Mouse (Mus musculus) layer of hippocampus, adult 18-20 months (tissue): ENCODE results near the gene Cdk5r1. TPM values are rescaled to one million over a fixed set of nuclear protein-coding genes. Genes with fewer than 3 reads are reported as not detected.

Experiments
- DNase-seq, 2 experiments: peaks; one replicate each; pipeline ENCODE4 v3.0.0; 2022; ENCODE audit warnings: low spot score in 2 of 2
- total RNA-seq, 2 experiments: library from RNA; stranded (reverse); gene quantifications; 2 replicates each; pipeline ENCODE4 v1.2.3; 2021

Gene Cdk5r1
- total RNA-seq, 2 experiments from 2014 or later = 228 to 244 TPM

DNA sequence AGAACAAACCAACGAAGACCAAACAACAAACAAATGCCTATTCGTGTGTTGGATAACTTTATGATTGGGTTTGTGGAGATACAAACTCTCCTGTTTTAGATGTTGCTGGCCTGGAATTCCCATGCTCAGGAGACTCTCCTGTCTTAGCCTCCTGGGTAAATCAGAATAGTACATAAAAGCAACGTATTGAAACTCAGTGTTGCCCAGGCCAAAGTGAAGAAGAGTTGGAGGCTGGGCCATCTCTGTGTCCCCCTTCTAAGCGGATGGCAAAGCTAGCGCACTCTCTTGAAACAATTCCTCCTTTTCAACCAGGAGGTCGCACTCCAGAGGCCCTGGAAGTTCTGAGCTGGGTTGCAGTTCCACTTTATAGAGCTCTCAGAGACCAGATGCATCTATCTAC is 26.5 kb downstream of the Cdk5r1 start:
- DNase-seq = no peak

DNA sequence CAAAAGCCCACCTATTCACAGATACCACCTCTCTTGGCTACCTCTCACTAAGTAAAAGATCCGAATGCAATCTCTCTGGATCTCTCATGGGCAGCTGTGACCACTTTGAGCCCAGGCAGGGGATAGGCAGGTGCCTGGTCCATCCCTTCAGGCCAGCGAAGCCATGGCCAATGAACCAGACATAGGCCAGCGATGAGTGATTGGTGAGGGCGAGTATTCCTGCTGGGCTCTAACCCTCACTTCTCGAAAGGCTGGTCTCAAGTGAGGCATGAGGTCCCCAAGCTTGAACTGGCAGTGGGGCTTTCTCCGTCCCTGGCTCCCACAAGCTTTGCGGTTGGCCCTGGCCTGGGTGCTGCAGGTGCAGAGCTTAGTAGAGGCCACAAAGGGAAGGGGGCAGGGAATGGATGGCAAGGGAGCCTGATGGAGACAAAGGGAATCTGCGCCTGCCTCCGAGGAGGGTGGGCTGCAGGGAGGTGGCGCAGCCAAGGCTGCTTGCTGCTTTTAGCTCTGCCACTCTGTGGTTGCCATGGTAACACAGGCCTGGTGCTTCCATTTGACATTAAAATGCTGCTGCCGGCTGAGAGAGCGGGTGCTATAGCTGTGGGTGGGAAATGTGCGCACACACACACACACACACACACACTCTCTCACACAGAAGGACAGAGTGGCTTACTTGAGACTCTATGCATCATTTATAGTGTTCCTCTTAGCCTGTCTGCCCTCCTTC is 27.1 kb downstream of the Cdk5r1 start:
- peak; percentile 92 to 98 for DNase-seq

- DNase-seq = no peak
These were observed 27.9 kb downstream of the Cdk5r1 start for GRCm38 (mm10) chr11:80504519-80505385.

GRCm38 (mm10) chr11:80505581-80505980 is 28.8 kb downstream of the Cdk5r1 start:
- peak in 1 of 2 experiments; percentile 46 for DNase-seq

DNA sequence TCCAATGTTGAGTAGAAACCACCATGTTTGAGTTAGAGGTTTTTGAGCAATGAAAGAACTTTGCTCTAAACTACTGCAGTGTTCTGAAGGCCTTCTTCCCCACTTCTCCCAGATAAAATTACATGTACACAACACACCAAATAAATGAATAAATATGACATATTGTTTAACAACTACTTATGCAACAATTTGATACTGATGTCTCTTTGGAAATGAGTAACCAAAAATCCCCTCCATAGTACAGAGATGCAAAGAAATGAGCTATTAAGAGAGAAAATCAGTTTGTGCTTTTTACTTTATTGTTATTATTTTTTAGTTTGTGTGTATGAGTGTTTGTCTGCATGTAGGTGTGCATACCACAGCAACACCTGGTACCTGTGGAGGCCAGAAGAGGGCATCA is 29.7 kb downstream of the Cdk5r1 start:
- DNase-seq = no peak

- no peak for DNase-seq
These were observed 31.0 kb downstream of the Cdk5r1 start for GRCm38 (mm10) chr11:80507791-80508190.

DNA sequence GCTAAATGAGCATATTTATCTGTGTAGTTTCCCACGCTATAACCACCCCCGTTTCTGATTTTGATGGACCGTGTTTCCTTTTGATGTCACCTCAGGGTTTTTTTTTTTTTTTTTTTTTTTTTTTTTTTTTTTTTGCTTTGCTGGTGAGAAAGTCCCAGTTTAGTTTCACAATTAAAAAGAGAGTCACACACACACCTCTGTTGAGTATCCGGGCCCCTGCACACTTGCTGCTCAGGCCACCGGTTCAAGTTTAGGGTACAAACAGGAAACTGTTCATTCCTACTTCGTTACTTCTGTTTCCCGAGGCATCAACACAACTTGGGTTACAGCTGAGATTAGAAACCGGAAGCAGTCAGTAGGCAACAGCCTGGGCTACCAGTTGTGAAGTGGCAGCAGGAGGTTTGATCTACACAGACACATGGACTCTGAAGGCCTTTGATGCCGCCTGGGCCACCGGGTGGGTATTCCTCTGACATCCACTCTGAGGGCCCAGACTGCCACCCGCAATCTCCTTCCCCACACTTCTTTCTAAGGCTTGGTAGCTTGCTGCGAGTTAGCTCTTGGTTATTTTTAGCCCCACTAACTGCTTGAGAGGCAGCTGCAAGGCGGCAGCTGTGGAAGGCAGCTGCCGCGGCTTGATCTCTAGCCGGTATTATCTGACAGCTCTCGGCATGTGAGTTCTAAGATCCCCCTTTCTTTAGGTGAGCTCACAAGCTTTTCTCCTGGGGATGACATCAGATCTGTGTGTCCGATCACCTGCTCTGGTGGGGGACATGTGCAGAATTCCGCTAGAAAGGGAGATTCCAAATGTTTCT is 31.7 kb downstream of the Cdk5r1 start:
- DNase-seq = no peak

DNA sequence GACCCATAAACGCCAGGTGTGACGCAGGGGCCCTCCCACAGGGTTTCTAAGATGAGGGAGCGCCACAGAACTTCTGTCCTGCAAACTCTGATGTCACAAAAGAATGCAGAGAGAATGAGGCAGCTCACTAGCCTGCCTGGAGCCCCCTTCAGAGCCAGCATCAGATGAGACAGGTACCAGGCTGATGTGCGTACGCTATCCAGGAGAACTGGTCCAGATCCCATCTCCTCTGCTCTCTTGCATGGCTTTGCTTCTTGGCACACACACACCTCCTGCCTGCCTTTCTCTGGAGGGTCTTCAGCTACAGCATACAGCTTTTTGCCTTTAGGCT is 32.3 kb downstream of the Cdk5r1 start:
- DNase-seq = no peak

- DNase-seq = no peak
These were observed 33.3 kb downstream of the Cdk5r1 start for GRCm38 (mm10) chr11:80510124-80510523.

DNA sequence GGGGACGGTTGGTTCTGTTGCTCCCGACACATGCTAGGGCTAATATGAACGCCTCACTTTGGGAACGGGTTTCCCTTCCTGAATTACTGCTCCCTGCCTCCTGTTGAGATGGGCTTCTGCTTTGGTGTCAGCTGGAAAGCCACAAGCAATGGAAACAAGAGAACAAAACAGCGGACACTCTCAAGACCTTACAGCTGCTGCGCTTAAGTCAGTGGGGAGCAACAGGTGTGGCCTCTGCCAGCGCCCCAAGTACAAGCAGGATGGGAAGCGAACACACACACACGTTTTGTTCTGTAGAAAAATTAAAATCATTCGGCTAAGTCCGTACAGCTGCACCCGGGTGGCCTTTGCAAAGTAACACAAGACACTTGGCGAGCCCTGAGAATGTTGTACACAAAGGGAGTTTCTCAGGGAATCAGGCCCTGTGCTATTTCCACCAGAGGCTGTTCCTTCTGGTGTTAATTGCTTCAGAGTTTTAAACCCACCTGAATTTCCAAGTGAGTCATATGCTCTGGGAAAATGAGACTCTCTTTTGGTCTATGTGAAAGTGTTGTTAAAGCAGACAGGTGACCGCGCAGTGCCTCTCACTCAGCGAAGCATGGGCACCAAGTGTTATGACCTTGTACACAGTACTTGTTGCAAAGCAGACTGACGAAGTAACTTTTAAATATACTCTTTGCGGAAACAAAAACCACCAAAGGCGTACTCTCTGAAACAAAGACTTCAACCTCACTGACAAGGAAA is 35.7 kb downstream of the Cdk5r1 start:
- DNase-seq = no peak

DNA sequence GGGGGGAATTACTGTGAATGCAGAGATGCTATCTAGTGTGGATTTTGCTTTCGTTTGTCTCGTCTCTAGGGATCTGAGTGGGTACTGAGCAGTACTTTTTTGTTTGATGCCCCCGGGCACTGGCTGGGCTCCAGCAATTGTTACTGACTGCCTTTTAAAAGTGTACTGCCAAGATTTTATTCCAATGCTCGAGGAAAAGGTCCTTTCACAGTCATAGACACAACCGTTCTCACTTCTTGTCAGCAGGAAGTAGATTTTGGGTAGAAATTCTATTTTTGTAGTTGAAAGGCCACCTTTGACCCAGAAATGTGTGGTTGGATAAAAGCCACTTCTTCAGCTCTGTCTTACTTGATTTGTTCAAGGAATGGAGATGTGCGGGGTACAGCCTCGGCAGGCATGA is 37.0 kb downstream of the Cdk5r1 start:
- no peak for DNase-seq

DNA sequence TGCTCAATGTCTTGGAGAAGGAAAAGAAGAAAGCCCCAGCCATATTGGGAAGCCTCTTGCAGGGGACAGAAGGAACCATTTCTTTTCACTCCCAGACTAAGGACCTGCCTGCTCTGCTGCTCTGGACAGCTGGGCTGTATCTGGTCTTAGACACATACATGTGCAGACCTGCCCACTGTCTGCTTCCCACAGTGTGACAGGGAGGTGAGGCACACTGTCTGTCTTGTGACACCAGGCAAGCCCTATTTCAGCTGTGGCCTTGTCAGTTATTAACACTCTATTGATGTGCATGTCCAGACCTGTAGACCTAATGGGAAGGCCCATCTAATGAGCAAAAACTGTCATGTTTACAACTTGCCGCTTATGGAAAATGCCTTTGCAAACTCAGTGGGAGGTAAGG is 38.5 kb downstream of the Cdk5r1 start:
- DNase-seq = no peak

GRCm38 (mm10) chr11:80515895-80516294 is 39.1 kb downstream of the Cdk5r1 start:
- peak in 1 of 2 experiments; percentile 66 for DNase-seq

DNA sequence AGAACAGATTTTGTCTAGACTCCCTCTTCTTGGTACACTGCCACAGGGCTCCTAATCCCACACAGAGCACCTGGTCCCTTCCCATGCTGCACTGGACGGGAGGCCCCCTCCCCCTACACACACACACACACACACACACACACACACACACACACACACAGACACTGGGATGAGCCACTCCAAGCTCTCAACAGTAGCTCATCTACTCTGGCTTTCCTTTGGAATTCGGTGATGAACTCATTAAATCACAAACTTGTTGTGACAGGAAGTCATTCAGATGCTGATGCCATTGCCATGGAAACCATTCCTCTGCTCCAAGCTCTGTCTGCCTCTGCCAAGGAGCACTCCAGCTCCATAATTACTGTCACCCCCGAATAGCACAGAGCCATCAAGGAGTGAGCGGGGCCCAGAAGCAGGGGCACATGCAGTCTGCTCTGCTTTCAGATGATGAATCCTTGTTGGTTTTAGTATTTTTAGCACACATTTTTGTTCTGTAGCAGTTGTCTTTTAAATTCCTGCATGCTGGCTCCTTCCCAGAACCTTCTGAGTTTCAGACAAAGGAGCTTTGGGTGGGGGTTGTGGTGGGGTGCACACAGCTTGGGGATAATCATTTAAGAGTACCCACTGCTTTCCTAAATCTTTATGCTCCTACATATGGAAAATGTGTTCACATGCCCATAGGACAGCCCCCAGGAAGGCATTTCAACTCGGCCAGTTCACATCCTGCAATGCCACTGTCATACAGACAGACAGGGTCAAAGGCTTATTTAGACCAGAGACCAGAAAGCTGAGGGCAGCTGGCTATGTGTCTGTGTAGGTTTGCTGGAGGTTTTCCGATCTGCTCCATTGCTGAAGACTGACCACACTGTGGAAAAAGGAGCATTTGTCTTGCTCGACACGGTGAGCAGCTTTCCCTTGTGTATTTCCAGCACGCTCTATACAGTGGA is 41.9 kb downstream of the Cdk5r1 start:
- DNase-seq = peak; percentile 77 to 87

DNA sequence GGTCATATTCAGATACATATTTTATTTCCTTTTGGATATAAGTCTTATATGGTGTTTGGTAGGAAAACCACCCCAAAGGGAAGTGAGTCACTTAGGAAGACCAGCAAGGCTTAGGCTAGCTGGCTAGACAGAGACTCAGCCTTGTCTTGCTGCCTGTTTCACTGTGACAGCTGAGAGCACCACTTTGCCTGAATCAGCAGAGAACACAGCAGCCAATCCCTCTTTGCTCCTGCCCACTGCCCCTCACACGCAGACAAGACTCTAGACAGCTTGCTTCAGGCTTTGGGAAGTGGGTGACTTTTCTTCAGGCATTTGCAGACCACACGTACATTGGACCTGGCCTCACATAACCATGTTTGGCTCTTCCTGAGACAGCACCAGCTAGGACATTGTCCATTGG is 44.3 kb downstream of the Cdk5r1 start:
- DNase-seq = no peak

GRCm38 (mm10) chr11:80522852-80523251 is 46.0 kb downstream of the Cdk5r1 start:
- DNase-seq = no peak

DNA sequence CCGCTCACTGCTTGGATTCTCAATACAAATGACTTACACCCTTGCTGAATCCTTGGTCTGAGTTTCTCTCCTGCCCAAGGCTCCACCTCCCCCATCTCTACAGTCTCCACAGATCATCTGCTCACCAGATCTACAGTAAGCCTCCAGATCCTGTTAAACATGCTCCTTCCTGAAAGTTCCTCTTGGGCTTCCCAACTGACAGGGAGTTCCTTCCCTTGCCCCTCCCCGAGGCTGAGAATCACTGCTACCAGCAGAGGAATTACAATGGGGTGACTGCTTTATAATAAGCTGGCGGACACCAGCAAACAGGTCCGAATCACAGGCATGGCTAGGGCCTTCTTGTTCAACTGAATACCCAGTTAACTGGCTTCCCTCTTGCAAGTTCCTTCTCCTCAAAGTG is 46.6 kb downstream of the Cdk5r1 start:
- DNase-seq = no peak

- DNase-seq = no peak
These were observed 47.4 kb downstream of the Cdk5r1 start for GRCm38 (mm10) chr11:80524213-80524612.

DNA sequence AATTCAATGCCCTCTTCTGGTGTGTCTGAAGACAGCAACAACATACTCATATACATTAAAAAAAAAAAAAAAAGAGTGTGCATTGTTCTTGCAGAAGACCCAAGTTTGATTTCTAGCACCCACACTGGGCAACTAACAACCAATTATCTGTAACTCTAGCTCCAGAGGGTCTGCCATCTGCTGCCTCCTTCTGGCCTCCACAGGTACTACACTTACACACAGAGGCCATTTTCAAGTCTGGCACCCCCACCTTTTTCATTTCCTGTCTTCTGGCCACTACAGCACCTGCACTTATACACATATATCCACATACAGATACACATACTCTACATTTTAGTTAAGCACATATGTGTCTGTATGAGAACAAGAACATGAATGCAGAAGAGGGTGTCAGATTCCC is 50.9 kb downstream of the Cdk5r1 start:
- DNase-seq = no peak

GRCm38 (mm10) chr11:80529149-80529548 is 52.3 kb downstream of the Cdk5r1 start:
- DNase-seq = no peak
